Mouse (Mus musculus) urinary bladder, postnatal 10 days (tissue): Measurements from ENCODE around the gene Sst.

ENCODE experiments used
- DNase-seq: peaks from one replicate; pipeline ENCODE4 v3.0.0; 2022; ENCODE audit warnings: low spot score

The Sst gene

GRCm38 (mm10) chr16:23885098-23885497, 5.7 kb downstream of the Sst start:
- DNase-seq: no peak

- no peak for DNase-seq
These were observed 35.5 kb downstream of the Sst start for GRCm38 (mm10) chr16:23855242-23855641.

- DNase-seq: no peak
These were observed 41.0 kb downstream of the Sst start for GRCm38 (mm10) chr16:23849720-23850119.

GRCm38 (mm10) chr16:23849176-23849575, 41.6 kb downstream of the Sst start:
- no peak for DNase-seq

GRCm38 (mm10) chr16:23844622-23845021, 46.1 kb downstream of the Sst start:
- no peak for DNase-seq

- no peak for DNase-seq
These were observed 48.1 kb downstream of the Sst start for GRCm38 (mm10) chr16:23842609-23843008.
